Mouse (Mus musculus): ENCODE results near the gene Snd1. TPM values are rescaled to one million over a fixed set of nuclear protein-coding genes. Genes with fewer than 3 reads are reported as not detected.

Snd1 gene
- total RNA-seq, 1 experiment: 343 TPM

GRCm38 (mm10) chr6:28743586-28743985, 268.6 kb downstream of the Snd1 start:
- DNase-seq (ENCODE audit: low read depth, low spot score): no peak
- Histone ChIP-seq H3K4me3 (ENCODE audit: insufficient read depth in 1 of 2, low read depth in 1 of 2, low read length in 2 of 2, poor library complexity in 1 of 2, severe bottlenecking in 1 of 2) (no peak overlapping the region), H3K9me3 (ENCODE audit: control insufficient read depth, insufficient read depth, low read depth, low read length) (no peaks in the 10 kb centered on the region), H3K27ac (ENCODE audit: insufficient read depth, low read depth, low read length, poor library complexity, severe bottlenecking) (no peak overlapping the region), H3K9ac (ENCODE audit: insufficient read depth, low read depth, low read length, poor library complexity, severe bottlenecking) (no peak overlapping the region), H3K4me1 (ENCODE audit: control insufficient read depth in 2 of 2, insufficient read depth in 2 of 2, low read length in 2 of 2, poor library complexity in 1 of 2) (peaks cover 3 to 4% of the 10 kb centered on the region in 2 experiments; a peak in 2 of 4 replicates), H3K36me3 (ENCODE audit: control insufficient read depth, insufficient read depth, low read length, poor library complexity, severe bottlenecking) (peaks cover 3% of the 10 kb centered on the region; the same call in 1 of the 2 replicates)
- in situ Hi-C loops (cut with MboI; ENCODE audit: low sequenced_read_pairs in 2 of 2, unreplicated experiment in 2 of 2): no loop called here
- TF ChIP-seq HCFC1 (IDR thresholded peaks at IDR 0.05; ENCODE audit: borderline replicate concordance, insufficient read depth, low read length) (no peak), ZC3H11A (IDR thresholded peaks at IDR 0.05; ENCODE audit: borderline replicate concordance, low read depth, low read length) (no peak)

GRCm38 (mm10) chr6:28745864-28746263, 270.9 kb downstream of the Snd1 start:
- DNase-seq (ENCODE audit: low read depth, low spot score): no peak
- peaks cover 4 to 5% of the 10 kb centered on the region in 2 experiments; a peak in 2 of 4 replicates for H3K4me1 ChIP-seq (ENCODE audit: control insufficient read depth in 2 of 2, insufficient read depth in 2 of 2, low read length in 2 of 2, poor library complexity in 1 of 2)
- TF ChIP-seq CHD2 (IDR thresholded peaks at IDR 0.05; ENCODE audit: low read depth, low read length) (no peak), MAFK (IDR thresholded peaks at IDR 0.05; ENCODE audit: insufficient read depth, low read depth, low read length) (no peak), ZNF384 (IDR thresholded peaks at IDR 0.05; ENCODE audit: low read depth, low read length) (no peak), HCFC1 (IDR thresholded peaks at IDR 0.05; ENCODE audit: borderline replicate concordance, insufficient read depth, low read length) (no peak), ZC3H11A (IDR thresholded peaks at IDR 0.05; ENCODE audit: borderline replicate concordance, low read depth, low read length) (no peak)
- peaks cover 5% of the 10 kb centered on the region; the same call in 1 of the 2 replicates for H3K36me3 ChIP-seq (ENCODE audit: control insufficient read depth, insufficient read depth, low read length, poor library complexity, severe bottlenecking)
- in situ Hi-C loops (cut with MboI; ENCODE audit: low sequenced_read_pairs in 2 of 2, unreplicated experiment in 2 of 2): no loop called here
- H3K27ac ChIP-seq (ENCODE audit: insufficient read depth, low read depth, low read length, poor library complexity, severe bottlenecking): no peak overlapping the region
- no peak overlapping the region for H3K4me3 ChIP-seq (ENCODE audit: insufficient read depth in 1 of 2, low read depth in 1 of 2, low read length in 2 of 2, poor library complexity in 1 of 2, severe bottlenecking in 1 of 2)
- no peaks in the 10 kb centered on the region for H3K9me3 ChIP-seq (ENCODE audit: control insufficient read depth, insufficient read depth, low read depth, low read length)
- no peak overlapping the region for H3K9ac ChIP-seq (ENCODE audit: insufficient read depth, low read depth, low read length, poor library complexity, severe bottlenecking)

- H3K36me3 ChIP-seq (ENCODE audit: control insufficient read depth, insufficient read depth, low read length, poor library complexity, severe bottlenecking): peaks cover 6% of the 10 kb centered on the region; the same call in 1 of the 2 replicates
- in situ Hi-C loops (cut with MboI; ENCODE audit: low sequenced_read_pairs in 2 of 2, unreplicated experiment in 2 of 2): no loop called here
- TF ChIP-seq MAFK (IDR thresholded peaks at IDR 0.05; ENCODE audit: insufficient read depth, low read depth, low read length) (no peak), CHD2 (IDR thresholded peaks at IDR 0.05; ENCODE audit: low read depth, low read length) (no peak), HCFC1 (IDR thresholded peaks at IDR 0.05; ENCODE audit: borderline replicate concordance, insufficient read depth, low read length) (no peak), ZNF384 (IDR thresholded peaks at IDR 0.05; ENCODE audit: low read depth, low read length) (no peak)
- H3K4me3 ChIP-seq (ENCODE audit: insufficient read depth in 1 of 2, low read depth in 1 of 2, low read length in 2 of 2, poor library complexity in 1 of 2, severe bottlenecking in 1 of 2): no peak overlapping the region
- no peak overlapping the region for H3K9ac ChIP-seq (ENCODE audit: insufficient read depth, low read depth, low read length, poor library complexity, severe bottlenecking)
- no peak overlapping the region for H3K27ac ChIP-seq (ENCODE audit: insufficient read depth, low read depth, low read length, poor library complexity, severe bottlenecking)
- peaks cover 4 to 5% of the 10 kb centered on the region in 2 experiments; a peak in 2 of 4 replicates for H3K4me1 ChIP-seq (ENCODE audit: control insufficient read depth in 2 of 2, insufficient read depth in 2 of 2, low read length in 2 of 2, poor library complexity in 1 of 2)
- DNase-seq (ENCODE audit: low read depth, low spot score): no peak
- no peaks in the 10 kb centered on the region for H3K9me3 ChIP-seq (ENCODE audit: control insufficient read depth, insufficient read depth, low read depth, low read length)
These were observed 272.1 kb downstream of the Snd1 start for GRCm38 (mm10) chr6:28747025-28747424.

GRCm38 (mm10) chr6:28747931-28748670, 273.2 kb downstream of the Snd1 start:
- DNase-seq (ENCODE audit: low read depth, low spot score): no peak
- Histone ChIP-seq H3K4me1 (ENCODE audit: control insufficient read depth in 2 of 2, insufficient read depth in 2 of 2, low read length in 2 of 2, poor library complexity in 1 of 2) (peaks cover 4 to 5% of the 10 kb centered on the region in 2 experiments; a peak in 2 of 4 replicates), H3K27ac (ENCODE audit: insufficient read depth, low read depth, low read length, poor library complexity, severe bottlenecking) (no peak overlapping the region), H3K9ac (ENCODE audit: insufficient read depth, low read depth, low read length, poor library complexity, severe bottlenecking) (no peak overlapping the region), H3K4me3 (ENCODE audit: insufficient read depth in 1 of 2, low read depth in 1 of 2, low read length in 2 of 2, poor library complexity in 1 of 2, severe bottlenecking in 1 of 2) (no peak overlapping the region), H3K9me3 (ENCODE audit: control insufficient read depth, insufficient read depth, low read depth, low read length) (no peaks in the 10 kb centered on the region), H3K36me3 (ENCODE audit: control insufficient read depth, insufficient read depth, low read length, poor library complexity, severe bottlenecking) (peaks cover 7% of the 10 kb centered on the region; the same call in 1 of the 2 replicates)
- TF ChIP-seq ZNF384 (IDR thresholded peaks at IDR 0.05; ENCODE audit: low read depth, low read length): no peak
- TF ChIP-seq ZC3H11A (IDR thresholded peaks at IDR 0.05; ENCODE audit: borderline replicate concordance, low read depth, low read length): no peak
- no peak for TF ChIP-seq CHD2 (IDR thresholded peaks at IDR 0.05; ENCODE audit: low read depth, low read length)
- in situ Hi-C loops (cut with MboI; ENCODE audit: low sequenced_read_pairs in 2 of 2, unreplicated experiment in 2 of 2): no loop called here
